Mouse (Mus musculus): ENCODE data around the gene Dqx1. TPM values are rescaled to one million over a fixed set of nuclear protein-coding genes. Genes with fewer than 3 reads are reported as not detected.

Gene Dqx1
- polyA plus RNA-seq (2015; fragmentation: Nextera tagmentation; extraction: Ambion mirVana), result 24.8 and 27.1 TPM in 2 replicates

GRCm38 (mm10) chr6:83057790-83058189, at the start of gene Dqx1:
Gene Dqx1, plus strand, starts transcription at chr6:83057844.
- 26% methylated on average over 3 of the region's 3 CpGs for WGBS
- Histone ChIP-seq H3K4me1 (replicated peaks; ENCODE audit: control insufficient read depth, insufficient read depth, low read length) (0 out of 2 replicates have a peak, but pooled peaks cover 9% of the 10 kb centered on the region), H3K4me2 (replicated peaks; ENCODE audit: low read depth) (peak within 1 kb of the TSS; percentile 72), H3K4me3 (ENCODE audit: low read depth, low read length) (peak within 1 kb of the TSS; percentile 46), H3K27ac (ENCODE audit: low read depth, low read length) (peak within 1 kb of the TSS; percentile 89), H3K27me3 (replicated peaks; ENCODE audit: control insufficient read depth, insufficient read depth, low read length) (peaks cover 2% of the 10 kb centered on the region; the same call in 1 of the 2 replicates), H3K36me3 (ENCODE audit: control insufficient read depth, insufficient read depth) (peaks cover 22% of the 10 kb centered on the region; the same call in 1 of the 2 replicates), H3K9ac (ENCODE audit: low read depth, low read length) (peak within 1 kb of the TSS; percentile 48), H3K9me3 (ENCODE audit: control insufficient read depth) (no peaks in the 10 kb centered on the region)
- no peak for TF ChIP-seq CTCF (IDR thresholded peaks at IDR 0.05; ENCODE audit: low read depth)
- ATAC-seq, result peak; percentile 81

- 0 out of 2 replicates have a peak, but pooled peaks cover 8% of the 10 kb centered on the region for H3K27me3 ChIP-seq (replicated peaks; ENCODE audit: control insufficient read depth, insufficient read depth, low read length)
- TF ChIP-seq CTCF (IDR thresholded peaks at IDR 0.05; ENCODE audit: low read depth), result no peak
- no peak overlapping the region for H3K27ac ChIP-seq (ENCODE audit: low read depth, low read length)
- H3K36me3 ChIP-seq (ENCODE audit: control insufficient read depth, insufficient read depth), result no peaks in the 10 kb centered on the region
- no peaks in the 10 kb centered on the region for H3K9me3 ChIP-seq (ENCODE audit: control insufficient read depth)
- H3K4me3 ChIP-seq (ENCODE audit: low read depth, low read length), result no peak overlapping the region
- H3K4me1 ChIP-seq (replicated peaks; ENCODE audit: control insufficient read depth, insufficient read depth, low read length), result 0 out of 2 replicates have a peak, but pooled peaks cover 3% of the 10 kb centered on the region
- no peak overlapping the region for H3K9ac ChIP-seq (ENCODE audit: low read depth, low read length)
- no peak for ATAC-seq
- WGBS, result 49% methylated on average over 3 of the region's 3 CpGs
- no peak overlapping the region for H3K4me2 ChIP-seq (replicated peaks; ENCODE audit: low read depth)
These were observed 49.0 kb upstream of the Dqx1 start for GRCm38 (mm10) chr6:83008659-83009058.

GRCm38 (mm10) chr6:83010010-83010409, 47.6 kb upstream of the Dqx1 start:
- Histone ChIP-seq H3K9ac (ENCODE audit: low read depth, low read length) (no peak overlapping the region), H3K4me1 (replicated peaks; ENCODE audit: control insufficient read depth, insufficient read depth, low read length) (0 out of 2 replicates have a peak, but pooled peaks cover under 1% of the 10 kb centered on the region), H3K27ac (ENCODE audit: low read depth, low read length) (no peak overlapping the region), H3K4me3 (ENCODE audit: low read depth, low read length) (no peak overlapping the region), H3K9me3 (ENCODE audit: control insufficient read depth) (no peaks in the 10 kb centered on the region), H3K4me2 (replicated peaks; ENCODE audit: low read depth) (no peak overlapping the region), H3K27me3 (replicated peaks; ENCODE audit: control insufficient read depth, insufficient read depth, low read length) (0 out of 2 replicates have a peak, but pooled peaks cover 8% of the 10 kb centered on the region), H3K36me3 (ENCODE audit: control insufficient read depth, insufficient read depth) (no peaks in the 10 kb centered on the region)
- TF ChIP-seq CTCF (IDR thresholded peaks at IDR 0.05; ENCODE audit: low read depth), result no peak
- WGBS, result 51% methylated on average over 7 of the region's 7 CpGs
- ATAC-seq, result no peak

GRCm38 (mm10) chr6:83011255-83011654, 46.4 kb upstream of the Dqx1 start:
- H3K4me2 ChIP-seq (replicated peaks; ENCODE audit: low read depth), result no peak overlapping the region
- H3K9me3 ChIP-seq (ENCODE audit: control insufficient read depth), result no peaks in the 10 kb centered on the region
- no peak for ATAC-seq
- H3K36me3 ChIP-seq (ENCODE audit: control insufficient read depth, insufficient read depth), result no peaks in the 10 kb centered on the region
- 82% methylated on average over 7 of the region's 7 CpGs for WGBS
- H3K9ac ChIP-seq (ENCODE audit: low read depth, low read length), result no peak overlapping the region
- H3K4me1 ChIP-seq (replicated peaks; ENCODE audit: control insufficient read depth, insufficient read depth, low read length), result no peaks in the 10 kb centered on the region
- H3K27me3 ChIP-seq (replicated peaks; ENCODE audit: control insufficient read depth, insufficient read depth, low read length), result 0 out of 2 replicates have a peak, but pooled peaks cover 8% of the 10 kb centered on the region
- H3K4me3 ChIP-seq (ENCODE audit: low read depth, low read length), result no peak overlapping the region
- TF ChIP-seq CTCF (IDR thresholded peaks at IDR 0.05; ENCODE audit: low read depth), result no peak
- no peak overlapping the region for H3K27ac ChIP-seq (ENCODE audit: low read depth, low read length)

- no peak for ATAC-seq
- 60% methylated on average over 6 of the region's 6 CpGs for WGBS
- no peak overlapping the region for H3K4me3 ChIP-seq (ENCODE audit: low read depth, low read length)
- 0 out of 2 replicates have a peak, but pooled peaks cover 8% of the 10 kb centered on the region for H3K27me3 ChIP-seq (replicated peaks; ENCODE audit: control insufficient read depth, insufficient read depth, low read length)
- H3K9ac ChIP-seq (ENCODE audit: low read depth, low read length), result no peak overlapping the region
- H3K36me3 ChIP-seq (ENCODE audit: control insufficient read depth, insufficient read depth), result no peaks in the 10 kb centered on the region
- no peak overlapping the region for H3K4me2 ChIP-seq (replicated peaks; ENCODE audit: low read depth)
- TF ChIP-seq CTCF (IDR thresholded peaks at IDR 0.05; ENCODE audit: low read depth), result no peak
- no peaks in the 10 kb centered on the region for H3K9me3 ChIP-seq (ENCODE audit: control insufficient read depth)
- H3K4me1 ChIP-seq (replicated peaks; ENCODE audit: control insufficient read depth, insufficient read depth, low read length), result no peaks in the 10 kb centered on the region
- H3K27ac ChIP-seq (ENCODE audit: low read depth, low read length), result no peak overlapping the region
These were observed 45.9 kb upstream of the Dqx1 start for GRCm38 (mm10) chr6:83011756-83012155.

GRCm38 (mm10) chr6:83013444-83013843, 44.2 kb upstream of the Dqx1 start:
- Histone ChIP-seq H3K4me3 (ENCODE audit: low read depth, low read length) (no peak overlapping the region), H3K27me3 (replicated peaks; ENCODE audit: control insufficient read depth, insufficient read depth, low read length) (0 out of 2 replicates have a peak, but pooled peaks cover 8% of the 10 kb centered on the region), H3K4me1 (replicated peaks; ENCODE audit: control insufficient read depth, insufficient read depth, low read length) (no peaks in the 10 kb centered on the region), H3K9me3 (ENCODE audit: control insufficient read depth) (no peaks in the 10 kb centered on the region), H3K9ac (ENCODE audit: low read depth, low read length) (no peak overlapping the region), H3K36me3 (ENCODE audit: control insufficient read depth, insufficient read depth) (no peaks in the 10 kb centered on the region), H3K27ac (ENCODE audit: low read depth, low read length) (no peak overlapping the region), H3K4me2 (replicated peaks; ENCODE audit: low read depth) (no peak overlapping the region)
- ATAC-seq, result no peak
- WGBS, result 82% methylated on average over 5 of the region's 5 CpGs
- TF ChIP-seq CTCF (IDR thresholded peaks at IDR 0.05; ENCODE audit: low read depth), result no peak

All from intestine, postnatal 0 days (tissue).